Mouse (Mus musculus) liver, adult 2 months (tissue): Measurements from ENCODE around the gene Pigyl.

ENCODE experiments used
- CTCF ChIP-seq: fragments of 200-500 bp; IDR thresholded peaks from 2 replicates; pipeline ENCODE4 v1.5.1; 2011; ENCODE audit warnings: low read depth, low read length, control low read depth
- POLR2A ChIP-seq: fragments of 200-500 bp; IDR thresholded peaks from 2 replicates; pipeline ENCODE4 v1.6.1; 2011; ENCODE audit warnings: low read length, control low read depth; ENCODE audit not compliant: insufficient read depth; ENCODE audit errors: extremely low read depth

DNA sequence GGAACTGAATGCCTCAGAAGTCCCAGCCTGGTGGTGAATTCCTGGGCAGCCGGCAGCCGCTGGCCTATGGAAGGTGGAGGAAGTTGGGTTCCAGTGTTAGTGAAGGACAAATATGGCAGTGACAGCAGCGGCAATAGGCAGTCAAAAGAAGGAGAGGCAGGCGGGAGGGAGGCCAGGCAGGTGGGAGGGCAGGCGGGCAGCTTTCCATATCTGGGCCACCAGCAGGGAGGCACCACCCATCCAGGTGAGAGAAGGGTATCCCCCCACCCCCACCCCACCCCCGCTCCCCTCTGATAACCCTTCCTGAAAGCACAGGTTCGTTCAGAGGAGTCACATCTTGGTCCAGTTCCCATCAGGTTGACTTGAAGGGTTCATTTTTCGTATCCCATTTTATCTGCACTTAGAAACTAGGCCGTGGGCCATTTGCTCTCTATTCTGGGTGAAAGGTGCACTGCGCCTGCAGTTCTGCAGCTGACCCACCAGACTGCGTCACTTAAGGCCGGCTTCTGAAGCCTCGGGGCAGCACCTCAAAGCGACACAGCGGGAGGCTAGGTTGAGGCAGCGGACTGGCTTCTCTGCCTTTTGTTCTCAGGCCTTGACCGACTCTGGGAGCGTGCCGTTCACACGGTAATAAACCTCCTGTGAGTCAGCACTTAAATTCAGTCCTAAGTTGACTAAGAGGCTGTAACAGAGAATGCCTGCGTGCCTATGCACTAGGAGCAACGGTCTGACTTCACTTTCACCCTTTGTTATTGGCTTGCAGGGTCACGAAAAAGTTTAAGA is 19.7 kb upstream of the Pigyl start:
- TF ChIP-seq POLR2A: no peak
- no peak for TF ChIP-seq CTCF
